Mouse (Mus musculus) urinary bladder, postnatal 25 days (tissue): Measurements from ENCODE around the gene Ehd1.
A peak's percentile ranks its signal among the peaks of the same experiment; 100 is the strongest.
"Not testable (repeated sequence)": the region's sequence is repeated elsewhere in the genome, so short reads cannot be mapped to it uniquely, and the experiment has no call there.

ENCODE experiments used
- DNase-seq: peaks from one replicate; pipeline ENCODE4 v3.0.0; 2022; ENCODE audit warnings: low spot score

Gene Ehd1

DNA sequence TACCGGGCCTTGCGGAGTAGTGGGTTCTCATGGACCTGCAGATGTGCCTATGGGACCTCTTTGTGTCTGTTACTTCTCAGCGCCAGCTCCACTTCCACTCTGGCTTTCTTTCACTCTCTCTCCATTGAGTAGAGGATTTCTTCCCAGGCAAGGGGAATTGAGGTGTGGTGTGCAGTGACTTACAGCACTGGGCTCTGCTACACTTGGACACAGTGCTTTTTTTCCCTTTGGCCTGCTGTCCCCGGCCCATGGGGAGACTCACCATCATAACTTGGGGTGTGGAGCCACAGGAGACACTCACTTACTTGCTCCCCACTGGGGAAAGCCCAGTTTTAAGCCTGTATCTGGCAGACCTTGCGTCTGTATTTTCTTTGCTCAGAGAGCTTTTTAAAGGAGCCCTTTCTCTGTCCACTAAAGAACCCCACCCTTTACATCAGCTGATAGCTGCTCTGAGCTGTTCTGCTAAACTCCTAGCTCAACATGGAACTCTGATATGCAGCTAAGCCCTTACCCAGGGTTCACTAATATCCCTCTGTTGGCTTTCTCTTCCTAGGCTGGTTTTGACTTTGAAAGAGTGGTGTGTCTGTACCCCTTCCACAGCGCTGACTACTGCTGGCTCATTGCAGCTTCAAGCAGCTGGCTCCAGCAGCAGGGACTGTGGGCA, 3.1 kb downstream of the Ehd1 start:
- DNase-seq, result no peak

DNA sequence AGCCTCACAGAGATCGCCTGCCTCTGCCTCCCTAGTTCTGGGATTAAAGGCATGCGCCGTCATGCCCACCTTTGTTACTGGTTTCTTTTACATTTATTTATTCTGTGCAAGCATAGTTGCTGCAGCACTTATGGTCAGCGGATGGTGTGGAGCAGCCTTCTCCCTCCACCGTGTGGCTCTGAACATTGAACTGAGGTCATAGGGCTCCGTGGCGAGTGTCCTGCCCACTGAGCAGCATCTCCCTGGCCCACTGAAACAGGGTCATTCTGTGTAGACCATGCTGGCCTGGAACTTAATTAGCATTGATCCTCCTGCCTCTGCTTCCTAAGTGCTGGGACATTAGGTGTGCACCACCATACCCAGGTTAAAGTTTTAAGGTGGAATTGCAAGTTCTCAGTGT, 4.0 kb downstream of the Ehd1 start:
- DNase-seq, result no peak

DNA sequence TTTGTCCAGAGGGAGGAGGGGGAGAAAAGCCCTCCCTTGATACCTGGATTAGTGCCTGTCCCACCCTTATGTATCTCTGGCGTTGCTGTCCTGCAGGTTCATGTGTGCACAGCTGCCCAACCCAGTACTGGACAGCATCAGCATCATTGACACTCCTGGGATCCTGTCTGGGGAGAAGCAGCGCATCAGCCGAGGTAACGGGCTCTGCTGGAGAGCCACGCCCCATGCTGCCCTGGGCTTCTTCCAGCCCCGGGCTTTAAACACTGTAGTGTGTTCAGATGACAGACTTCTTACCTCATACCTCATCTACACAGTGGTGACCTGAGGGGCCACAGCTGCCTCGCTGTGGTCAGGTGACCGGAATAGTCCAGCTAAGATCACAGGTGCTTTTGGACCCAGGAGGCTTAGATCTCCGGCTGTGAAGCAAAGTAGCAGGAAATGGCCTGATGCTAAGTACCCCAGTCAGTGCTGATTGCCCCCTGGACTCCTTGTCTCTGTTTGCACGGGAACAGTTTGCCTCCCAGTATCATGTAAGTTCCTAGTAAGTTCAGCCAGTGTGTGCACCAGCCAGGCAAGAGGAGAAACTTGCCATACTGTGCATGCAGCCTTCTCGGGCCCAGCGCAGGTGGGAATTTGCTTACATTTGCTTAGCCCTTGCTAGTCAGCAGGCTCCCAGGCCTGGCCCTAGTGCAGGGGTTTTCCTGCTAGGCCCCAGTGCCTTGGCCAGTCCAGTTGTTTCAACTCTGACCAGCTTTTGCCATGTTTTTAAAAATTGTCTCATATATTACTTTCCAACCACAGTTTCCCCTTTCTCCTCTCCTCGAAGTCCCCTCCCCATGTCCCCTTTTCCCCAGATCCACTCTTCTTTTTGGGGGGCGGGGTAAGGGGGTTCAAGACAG, 4.8 kb downstream of the Ehd1 start:
- no peak for DNase-seq

DNA sequence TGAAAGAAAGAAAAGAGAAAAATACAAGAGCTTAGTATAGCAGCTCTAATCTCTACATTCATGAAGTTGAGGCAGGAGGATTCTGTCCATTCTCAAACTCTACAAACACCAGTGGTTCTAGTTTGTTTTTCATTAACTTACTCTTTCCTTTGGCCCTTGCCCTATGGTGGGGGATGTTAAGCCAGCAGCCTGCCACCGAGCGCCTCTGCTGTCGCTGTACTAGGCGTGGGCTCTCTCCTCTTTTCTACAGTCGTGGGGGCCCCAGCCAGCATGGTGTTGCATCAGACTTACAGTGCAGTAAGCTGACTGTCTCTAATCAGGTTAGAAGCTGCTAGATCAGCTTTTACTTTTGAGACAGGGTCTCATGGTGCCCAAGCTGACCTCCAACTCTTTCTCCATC, 6.5 kb downstream of the Ehd1 start:
- no peak for DNase-seq

DNA sequence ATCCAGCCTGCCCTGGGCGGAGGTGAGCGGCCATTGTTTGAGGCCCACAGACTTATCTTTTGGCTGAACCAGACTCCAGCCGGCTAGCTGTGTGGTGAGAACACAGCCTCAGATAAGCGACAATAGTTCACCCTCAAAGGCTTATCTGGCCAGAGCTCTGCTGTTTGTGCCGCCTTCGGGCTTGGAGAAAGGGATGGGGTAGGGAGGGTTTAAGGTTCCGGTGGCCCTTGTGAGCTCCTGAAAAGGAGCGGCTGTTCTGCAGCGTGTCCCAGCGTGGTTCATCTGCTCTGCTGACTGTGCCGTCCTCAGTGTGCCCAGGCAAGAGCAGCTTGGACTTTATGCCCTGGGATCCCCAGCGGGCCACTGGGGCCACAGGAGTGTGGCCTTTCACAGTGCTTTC, 8.0 kb downstream of the Ehd1 start:
- DNase-seq, result no peak

DNA sequence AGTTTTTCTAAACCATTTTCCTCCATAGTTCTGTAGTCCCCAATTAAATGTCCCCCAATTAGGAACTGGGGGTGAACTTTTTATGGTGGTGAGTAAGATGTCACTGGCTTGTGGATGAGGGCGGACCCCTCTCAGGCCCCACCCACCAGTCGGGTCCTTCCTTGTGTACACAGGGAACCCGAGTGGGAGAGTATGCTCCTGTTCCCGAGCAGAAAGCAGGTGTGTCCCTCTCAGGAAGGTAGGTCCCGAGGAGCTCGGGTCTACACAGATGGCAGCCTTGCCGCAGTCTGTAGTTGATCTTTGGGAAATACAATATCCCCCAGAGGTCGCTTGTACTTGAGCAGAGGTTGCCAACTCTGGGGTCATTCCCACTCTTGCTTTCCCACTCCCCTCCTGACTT, 8.7 kb downstream of the Ehd1 start:
- no peak for DNase-seq

DNA sequence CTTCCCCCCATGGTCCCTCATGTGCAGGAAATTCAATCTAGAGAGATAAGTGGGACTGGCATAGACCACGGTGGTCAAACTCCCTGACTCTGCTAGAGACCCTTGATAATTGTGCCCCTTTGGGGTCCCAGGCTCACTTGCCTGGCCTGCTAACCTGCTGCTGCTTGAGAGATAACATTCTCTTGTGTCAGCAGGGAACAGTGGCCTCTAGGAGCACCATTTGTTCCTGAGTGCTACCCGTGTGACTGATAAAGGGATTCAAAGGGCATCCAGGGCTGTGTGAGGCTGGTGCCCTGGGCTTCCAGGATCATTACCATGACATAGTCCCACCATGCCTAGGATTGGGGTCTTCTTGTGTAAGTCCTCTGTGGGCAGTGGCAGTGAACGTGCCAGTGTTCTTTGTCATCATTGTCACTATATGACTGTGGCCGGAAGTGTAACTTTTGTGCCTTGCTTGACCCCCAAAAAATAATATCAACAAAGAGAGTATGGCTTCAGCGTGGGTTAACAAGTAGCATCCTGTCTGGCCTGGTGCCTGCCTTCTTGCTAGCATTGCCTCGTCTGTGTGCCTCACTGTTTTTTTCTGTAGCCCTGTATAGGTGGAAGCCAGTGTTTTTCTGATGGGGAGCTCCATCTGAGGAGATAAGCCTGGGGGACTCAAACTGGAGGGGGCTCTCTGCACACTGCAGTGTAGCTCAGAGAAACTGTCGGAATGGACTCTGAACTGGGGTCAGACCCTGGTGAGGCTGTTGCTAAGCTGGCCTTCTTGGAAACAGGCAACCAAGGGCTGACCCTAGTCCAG, 9.3 kb downstream of the Ehd1 start:
- DNase-seq, result no peak

DNA sequence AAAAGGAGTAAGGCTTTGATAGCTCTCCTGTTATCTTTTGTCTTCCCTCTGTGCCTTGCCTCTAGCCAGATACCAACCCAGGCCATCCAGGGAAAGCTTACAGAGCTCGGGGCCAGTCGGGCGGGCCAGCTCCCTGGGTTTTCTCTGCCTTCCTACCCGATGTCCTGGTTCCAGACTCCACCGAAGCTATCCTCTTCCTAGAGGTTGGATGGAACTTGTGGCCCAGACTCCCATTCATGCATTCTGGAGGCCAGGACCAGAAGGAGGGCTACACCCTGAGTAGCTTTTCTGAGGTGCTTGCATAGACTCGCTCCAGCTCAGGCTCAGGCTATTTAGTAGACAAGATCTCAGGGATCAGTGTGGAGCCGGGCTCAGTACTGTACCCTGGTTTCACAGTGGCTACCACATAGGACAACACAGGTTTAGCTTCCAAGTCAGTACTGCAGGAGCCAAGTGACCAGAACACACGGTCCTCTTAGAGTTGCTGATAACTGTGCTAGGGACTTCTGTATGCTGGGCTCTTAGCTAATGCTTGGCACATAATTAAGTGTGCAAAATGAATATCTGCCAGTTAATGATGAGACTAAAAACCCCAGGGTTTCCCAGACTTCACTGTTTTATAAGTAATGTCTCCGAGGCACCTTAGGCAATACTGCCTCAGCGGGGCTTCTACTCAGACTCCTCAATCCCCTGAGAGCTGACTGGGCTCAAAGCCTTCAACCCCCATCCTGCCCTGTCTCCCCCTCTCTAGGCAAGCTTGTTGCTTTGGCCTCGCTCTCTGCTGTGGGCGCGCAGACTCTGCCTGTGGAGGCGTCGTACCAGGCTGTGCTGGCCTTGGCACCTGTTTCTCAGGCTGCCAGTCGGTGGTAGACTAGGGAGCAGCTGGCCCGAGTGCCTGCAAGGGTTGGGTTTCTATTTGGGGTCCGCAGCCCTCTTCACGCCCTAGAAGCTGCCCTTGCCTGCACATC, 10.2 kb downstream of the Ehd1 start:
- DNase-seq, result no peak

DNA sequence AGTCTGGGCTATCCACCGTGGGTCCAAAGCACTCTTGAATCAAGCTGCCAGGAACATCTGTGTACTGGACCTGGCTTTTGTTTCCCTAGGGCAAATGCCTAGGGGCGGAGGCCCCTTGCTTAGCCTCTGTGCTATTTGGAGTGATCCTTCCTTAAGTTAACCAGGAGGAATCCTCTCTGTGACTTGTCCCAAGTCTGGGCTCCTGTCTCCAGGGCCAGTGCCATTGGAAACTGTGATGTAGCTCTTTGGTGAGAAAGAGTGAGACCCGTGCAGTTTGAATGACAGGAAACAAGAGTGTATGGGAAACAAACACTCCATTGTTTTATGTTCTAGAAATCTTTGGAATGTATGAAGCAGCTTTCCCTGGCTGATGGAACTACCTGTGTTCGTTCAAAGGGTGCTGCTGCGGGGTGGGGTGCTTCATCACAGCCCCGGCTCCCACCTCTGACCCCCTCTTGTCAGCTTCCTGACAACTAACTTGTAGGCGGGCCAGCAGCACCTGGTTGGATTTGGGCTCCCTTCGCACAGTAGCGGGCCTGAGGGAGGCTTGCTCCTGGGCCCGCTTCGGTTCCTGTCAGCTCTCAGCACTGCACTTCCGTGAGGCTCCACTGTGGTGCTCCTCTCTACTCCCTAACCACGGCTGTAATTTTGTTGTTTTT, 11.8 kb downstream of the Ehd1 start:
- no peak for DNase-seq

DNA sequence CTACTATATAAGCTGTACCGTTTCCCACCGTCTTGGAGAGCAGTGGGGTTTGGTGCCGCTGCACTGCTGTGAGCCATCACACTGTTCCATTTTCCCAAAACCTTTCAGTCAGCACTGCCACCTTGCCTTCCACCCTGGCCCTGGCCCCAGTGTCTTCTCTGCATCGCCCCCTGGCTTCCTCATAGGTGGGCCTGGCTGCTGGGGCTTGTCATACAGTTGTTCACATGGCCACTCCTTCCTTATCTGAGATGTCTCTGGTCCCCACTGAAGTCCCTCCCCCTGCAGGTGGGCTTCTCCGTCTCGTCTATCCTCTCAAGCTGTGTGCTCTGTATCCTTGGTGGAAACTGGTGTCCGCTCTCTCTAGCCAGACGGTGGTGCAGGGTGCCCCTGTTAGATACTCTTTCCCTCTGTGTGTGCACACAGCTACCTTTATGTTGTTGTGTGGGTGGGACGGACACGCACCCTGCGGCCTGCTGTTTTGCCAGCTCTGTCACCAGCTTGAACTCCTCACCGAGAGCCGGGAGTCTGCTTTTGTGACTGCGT, 13.2 kb downstream of the Ehd1 start:
- no peak for DNase-seq

DNA sequence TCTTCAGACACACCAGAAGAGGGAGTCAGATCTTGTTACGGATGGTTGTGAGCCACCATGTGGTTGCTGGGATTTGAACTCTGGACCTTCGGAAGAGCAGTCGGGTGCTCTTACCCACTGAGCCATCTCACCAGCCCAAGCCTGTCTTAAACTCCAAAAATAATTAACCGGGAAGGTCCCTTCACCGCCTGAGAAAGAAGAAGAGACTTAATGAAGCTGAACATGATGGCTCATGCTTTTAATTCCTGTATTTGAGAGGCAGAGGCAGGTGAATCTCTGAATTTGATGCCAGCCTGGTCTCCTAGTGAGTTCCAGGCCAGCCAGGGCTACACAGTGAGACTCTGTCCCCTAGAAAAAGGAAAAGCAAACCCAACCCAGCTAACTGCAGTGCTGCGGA, 14.2 kb downstream of the Ehd1 start:
- not testable (repeated sequence) for DNase-seq

DNA sequence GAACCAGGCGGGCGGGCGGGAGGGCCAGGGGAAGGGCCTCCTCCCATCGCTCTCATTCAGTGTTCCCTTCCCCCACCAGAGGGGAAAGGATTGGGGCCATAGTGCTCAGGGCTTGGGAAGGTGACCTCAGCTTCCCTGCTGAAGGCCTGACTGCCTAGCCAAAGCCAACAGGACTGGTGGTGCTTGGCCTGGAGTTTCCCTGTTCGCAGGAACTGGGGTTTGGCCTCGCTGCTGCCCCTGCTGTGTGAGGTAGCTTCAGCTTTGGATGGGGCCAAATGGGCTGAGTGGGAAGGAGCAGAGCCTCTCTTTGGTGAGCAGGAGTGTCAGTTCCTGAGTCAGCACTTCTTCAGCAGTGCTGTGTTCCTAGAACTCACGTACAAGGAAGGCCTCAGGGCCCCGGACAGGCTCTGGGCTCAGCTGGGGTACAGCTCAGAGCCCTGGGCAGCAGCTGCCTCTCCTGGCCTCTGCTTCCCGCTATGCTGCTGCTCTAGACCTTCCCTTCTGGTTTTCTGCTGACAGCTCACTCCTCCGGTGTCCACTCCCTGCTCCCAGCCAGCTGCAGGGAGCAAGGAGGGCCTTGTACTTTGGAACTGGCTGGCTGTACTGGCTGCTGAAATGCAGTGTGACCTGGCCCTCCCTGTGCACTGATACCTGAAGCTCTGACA, 14.7 kb downstream of the Ehd1 start:
- no peak for DNase-seq

DNA sequence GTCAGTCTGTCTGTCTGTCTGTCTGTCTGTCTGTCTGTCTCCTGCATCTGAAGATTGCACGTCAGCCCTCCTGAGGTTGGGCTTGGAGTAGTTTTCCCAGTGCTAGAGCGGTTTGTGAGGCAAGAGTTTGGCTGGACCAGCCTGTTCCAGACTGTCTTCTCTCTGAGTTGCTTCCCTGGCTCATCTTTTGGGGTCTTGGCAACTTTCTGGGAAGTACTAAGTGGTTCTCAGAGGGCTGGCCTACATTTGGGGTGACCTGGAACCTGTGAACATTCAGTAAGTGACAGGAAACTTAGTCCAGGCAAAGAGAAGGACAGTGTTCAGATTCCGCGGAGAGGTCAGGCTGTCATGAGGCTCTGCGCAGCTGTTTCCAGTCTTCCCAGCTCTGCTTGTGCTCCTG, 15.7 kb downstream of the Ehd1 start:
- no peak for DNase-seq

DNA sequence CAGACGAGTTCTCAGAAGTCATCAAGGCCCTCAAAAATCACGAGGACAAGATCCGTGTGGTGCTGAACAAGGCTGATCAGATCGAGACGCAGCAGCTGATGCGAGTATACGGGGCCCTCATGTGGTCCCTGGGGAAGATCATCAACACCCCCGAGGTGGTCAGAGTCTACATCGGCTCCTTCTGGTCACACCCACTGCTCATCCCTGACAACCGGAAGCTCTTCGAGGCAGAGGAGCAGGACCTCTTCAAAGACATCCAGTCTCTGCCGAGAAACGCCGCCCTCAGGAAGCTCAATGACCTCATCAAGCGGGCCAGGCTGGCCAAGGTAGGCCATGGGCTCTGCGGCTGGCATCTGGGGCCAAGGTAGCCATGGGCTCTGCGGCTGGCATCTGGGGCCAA, 17.8 kb downstream of the Ehd1 start:
- no peak for DNase-seq

DNA sequence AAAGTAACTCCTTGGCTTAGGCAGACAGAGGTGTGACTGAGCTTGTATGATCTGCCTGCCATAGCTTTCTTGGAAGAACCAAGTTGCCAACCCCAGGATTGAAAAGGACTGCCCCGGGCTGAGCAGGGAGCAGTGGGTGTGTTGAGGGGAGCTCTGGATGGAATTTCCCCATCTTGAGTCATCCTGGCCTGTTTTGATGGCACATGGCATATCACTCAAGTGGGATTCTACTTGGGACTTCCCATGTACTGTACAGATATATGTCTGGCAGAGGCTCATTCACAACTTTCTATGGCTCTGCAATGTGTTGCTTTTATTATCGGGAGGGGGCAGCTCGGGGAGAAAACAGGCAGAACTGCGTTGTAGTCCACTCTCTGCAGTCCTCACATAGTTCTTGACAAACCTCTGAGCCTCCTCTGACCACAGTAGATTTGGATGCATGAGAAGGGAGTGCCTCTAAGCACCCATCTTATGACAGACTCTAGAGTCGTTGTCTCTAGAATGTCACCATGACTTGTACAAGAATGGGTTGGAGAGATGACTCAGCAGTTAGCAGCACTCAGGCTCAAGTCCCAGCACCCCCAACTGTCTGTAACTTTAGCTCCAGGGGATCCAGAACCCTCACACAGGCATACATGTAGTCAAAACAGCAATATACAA, 20.2 kb downstream of the Ehd1 start:
- no peak for DNase-seq

DNA sequence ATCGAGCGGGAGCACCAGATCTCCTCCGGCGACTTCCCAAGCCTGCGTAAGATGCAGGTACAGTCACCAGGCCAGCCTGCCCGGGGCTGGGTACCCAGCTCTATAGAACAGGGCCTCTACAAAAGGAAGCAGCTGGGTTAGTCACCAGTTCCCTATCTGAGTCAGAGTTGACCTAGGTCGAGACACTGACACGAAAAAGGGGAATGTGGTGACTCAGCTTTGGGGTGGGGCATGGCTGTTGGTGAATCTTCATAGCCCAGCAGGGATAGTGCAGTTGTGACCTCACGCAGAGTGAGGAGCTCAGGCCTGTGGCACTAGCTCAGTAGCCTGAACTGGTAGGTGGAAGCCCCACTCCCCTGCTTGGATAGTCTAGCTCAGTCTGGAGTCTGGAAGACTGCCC, 21.1 kb downstream of the Ehd1 start:
- DNase-seq, result peak; percentile 64

DNA sequence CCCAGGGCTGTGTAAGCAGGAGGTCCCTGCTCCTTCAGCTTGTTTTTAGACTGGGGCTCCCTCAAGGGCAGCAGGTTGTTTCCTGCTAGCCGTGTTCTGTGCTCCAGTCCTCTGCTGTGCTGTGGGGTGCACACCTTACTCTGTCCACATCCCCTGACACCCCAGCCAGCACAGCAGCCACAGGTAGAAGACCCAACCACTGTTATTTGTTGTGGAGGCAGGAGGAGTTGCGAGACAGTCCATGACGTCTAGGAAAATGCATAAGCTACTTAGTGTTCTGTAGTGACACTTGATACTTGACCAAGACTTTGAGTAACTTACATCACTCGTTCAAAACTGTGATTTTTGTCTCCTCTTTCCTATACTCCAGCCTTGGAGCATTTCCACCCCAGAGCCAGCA, 22.5 kb downstream of the Ehd1 start:
- no peak for DNase-seq

DNA sequence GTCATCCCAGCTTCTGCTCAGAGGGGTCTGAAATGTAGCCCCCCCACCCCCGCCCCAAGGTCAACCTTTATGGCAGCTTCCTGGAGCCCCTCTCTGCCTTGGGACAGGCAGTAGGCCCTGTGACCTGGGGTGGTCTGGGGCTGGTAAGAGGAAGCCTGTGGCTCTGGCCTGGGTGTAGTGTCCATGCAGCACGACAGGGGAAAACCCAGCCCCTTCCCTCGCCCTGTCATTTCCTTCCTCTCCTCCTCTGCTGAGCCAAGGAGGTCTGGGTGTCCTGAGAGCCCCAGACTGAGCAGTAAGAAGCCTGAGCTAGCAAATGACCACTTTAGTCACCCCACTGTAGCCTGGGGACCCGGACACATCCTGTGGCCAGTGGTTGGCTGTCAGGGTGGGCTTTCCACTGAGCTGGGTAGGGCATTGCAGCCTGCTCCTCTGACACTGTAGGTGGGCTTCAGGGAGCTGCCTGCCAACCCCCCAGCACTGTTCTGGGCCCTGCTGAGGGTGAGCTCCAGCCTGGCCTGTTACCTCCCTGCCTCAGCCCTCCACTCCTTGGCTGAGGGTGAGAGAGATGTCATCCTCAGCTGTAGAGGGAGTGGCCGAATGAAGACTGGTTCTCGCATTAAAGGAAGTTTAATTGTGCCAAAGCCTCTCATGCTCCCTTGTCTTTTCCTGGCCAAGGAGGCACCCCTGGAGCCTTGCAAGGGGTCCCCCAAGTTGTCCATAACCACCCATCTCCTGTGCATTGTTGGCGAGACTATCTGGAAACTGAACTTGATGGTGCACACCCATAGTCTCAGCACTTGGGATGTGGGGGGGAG, 23.1 kb downstream of the Ehd1 start:
- DNase-seq, result no peak

DNA sequence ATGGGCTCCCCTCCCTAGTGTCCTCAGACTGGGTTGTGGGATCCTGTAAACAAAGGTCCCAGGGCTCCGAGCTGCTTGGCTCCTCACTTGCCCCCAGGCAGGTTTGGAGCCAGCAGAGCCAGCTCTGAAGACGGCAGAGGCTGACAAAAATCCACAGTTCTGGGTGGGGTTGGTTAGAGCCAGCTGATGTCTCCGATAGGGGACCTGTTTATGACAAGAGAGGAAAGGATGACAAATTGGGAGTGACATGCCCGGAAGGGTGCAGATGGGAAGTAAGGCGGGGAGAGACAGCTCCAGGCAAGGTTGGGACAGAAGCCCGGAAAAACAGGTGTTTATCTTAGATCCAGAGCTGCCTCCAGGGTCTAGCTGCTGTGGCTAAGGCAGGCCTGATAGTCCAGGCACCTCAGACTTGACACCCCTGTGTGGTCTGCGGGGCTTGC, 23.9 kb downstream of the Ehd1 start:
- no peak for DNase-seq
